Mouse (Mus musculus) embryonic facial prominence, embryonic 10.5 days (tissue): ENCODE data around the gene Cox19. TPM values are rescaled to one million over a fixed set of nuclear protein-coding genes. Genes with fewer than 3 reads are reported as not detected.
A peak's percentile ranks its signal among the peaks of the same experiment; 100 is the strongest.

Source experiments
- DNase-seq: peaks from one replicate; pipeline ENCODE4 v3.0.0-alpha.2; 2017; ENCODE audit warnings: low spot score
- H3K27ac ChIP-seq: fragments of 300-500 bp; sonication (generic); replicated peaks from 2 replicates; pipeline ENCODE4 v1.5.1; 2016; ENCODE audit warnings: mild to moderate bottlenecking
- H3K27me3 ChIP-seq: fragments of 300-500 bp; sonication (generic); replicated peaks from 2 replicates; pipeline ENCODE4 v1.6.1; 2016; ENCODE audit warnings: low read depth, mild to moderate bottlenecking; ENCODE audit not compliant: poor library complexity, severe bottlenecking
- H3K36me3 ChIP-seq: fragments of 300-500 bp; sonication (generic); replicated peaks from 2 replicates; pipeline ENCODE4 v1.6.1; 2016; ENCODE audit warnings: mild to moderate bottlenecking, moderate library complexity
- H3K4me1 ChIP-seq: fragments of 300-500 bp; sonication (generic); 2 replicates; pipeline ENCODE4 v1.6.1; 2016
- H3K4me3 ChIP-seq: fragments of 300-500 bp; sonication (generic); 2 replicates; pipeline ENCODE4 v1.5.1; 2016; ENCODE audit warnings: mild to moderate bottlenecking, moderate library complexity
- H3K9me3 ChIP-seq: fragments of 300-500 bp; sonication (generic); 2 replicates; pipeline ENCODE4 v1.6.1; 2016; ENCODE audit warnings: mild to moderate bottlenecking
- WGBS: fragments of 180-500 bp; shearing (Covaris S2); methylation state at CpG from one replicate; pipeline ENCODE4 v1.1.7; 2016; 5-methylcytosine and 5-hydroxymethylcytosine counted together
- polyA plus RNA-seq: library from polyadenylated mRNA; unstranded; fragments of >200 nt; fragmentation: Nextera tagmentation; extraction: Ambion mirVana; gene quantifications from 2 replicates; pipeline ENCODE4 v1.2.1, GENCODE M21; 2016

Gene Cox19
- polyA plus RNA-seq, 1 experiment from 2014 or later, result 122 TPM

GRCm38 (mm10) chr5:139389676-139390061, 38.5 kb upstream of the Cox19 start:
- no peak overlapping the region for H3K4me3 ChIP-seq
- no peaks in the 10 kb centered on the region for H3K9me3 ChIP-seq
- H3K4me1 ChIP-seq, result peaks cover 50% of the 10 kb centered on the region
- DNase-seq, result no peak
- 43% methylated on average over 6 of the region's 6 CpGs for WGBS
- H3K27ac ChIP-seq, result peak overlapping the region; percentile 76
- H3K27me3 ChIP-seq, result no peaks in the 10 kb centered on the region
- 0 out of 2 replicates have a peak, but pooled peaks cover 4% of the 10 kb centered on the region for H3K36me3 ChIP-seq

GRCm38 (mm10) chr5:139388694-139389675, 37.8 kb upstream of the Cox19 start:
- no peak overlapping the region for H3K4me3 ChIP-seq
- peak overlapping the region; percentile 76 for H3K27ac ChIP-seq
- H3K36me3 ChIP-seq, result 0 out of 2 replicates have a peak, but pooled peaks cover 4% of the 10 kb centered on the region
- no peaks in the 10 kb centered on the region for H3K9me3 ChIP-seq
- DNase-seq, result no peak
- H3K4me1 ChIP-seq, result peaks cover 49% of the 10 kb centered on the region
- H3K27me3 ChIP-seq, result no peaks in the 10 kb centered on the region
- 78% methylated on average over 17 of the region's 17 CpGs for WGBS

- Histone ChIP-seq H3K36me3 (0 out of 2 replicates have a peak, but pooled peaks cover 4% of the 10 kb centered on the region), H3K27me3 (no peaks in the 10 kb centered on the region), H3K4me3 (no peak overlapping the region), H3K9me3 (no peaks in the 10 kb centered on the region), H3K27ac (peak overlapping the region; percentile 63), H3K4me1 (peaks cover 51% of the 10 kb centered on the region)
- no peak for DNase-seq
- WGBS, result 72% methylated on average over 4 of the region's 4 CpGs
Measured at GRCm38 (mm10) chr5:139388195-139388570, 37.0 kb upstream of the Cox19 start.

DNA sequence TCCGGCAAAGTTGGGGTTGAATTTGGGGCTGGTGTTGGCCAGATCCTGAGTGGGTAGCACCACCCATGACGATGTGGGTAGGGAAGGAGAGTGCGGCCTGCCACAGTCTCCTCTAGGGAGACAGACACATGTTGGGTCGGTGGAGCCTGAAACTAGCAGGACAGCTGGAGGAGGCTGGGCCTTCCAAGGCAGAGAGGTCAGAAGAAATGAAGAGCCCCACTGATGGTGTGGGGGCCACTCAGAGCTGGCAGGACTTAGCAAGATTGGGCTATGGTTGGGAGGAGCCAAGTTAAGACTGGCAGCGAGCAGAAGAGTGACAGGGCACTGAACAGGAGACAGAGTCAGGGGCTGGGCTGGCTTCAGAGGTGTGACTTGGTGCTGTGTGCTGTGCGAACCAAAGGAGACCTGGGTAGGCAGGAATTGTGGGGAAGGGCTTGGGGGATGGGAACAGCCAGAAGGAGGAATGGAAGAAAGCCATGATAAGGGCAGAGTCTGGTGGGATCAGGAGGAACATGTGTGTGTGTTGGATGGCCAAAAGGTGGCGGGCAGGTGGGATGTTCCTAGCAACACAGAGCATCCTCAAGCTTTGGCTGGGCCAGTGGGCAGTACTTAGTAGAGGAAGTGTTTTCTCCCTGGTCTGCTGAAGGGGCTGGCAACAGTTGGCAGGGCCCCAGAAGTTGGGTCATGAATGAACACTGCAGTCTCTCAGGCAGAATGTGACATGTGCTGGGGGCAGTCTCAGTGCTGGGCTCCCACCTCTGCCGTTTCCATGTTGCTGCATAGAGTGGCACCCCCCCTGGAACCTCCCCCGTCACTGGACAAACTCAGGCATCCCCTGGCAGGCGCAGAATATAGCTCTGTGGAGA, 36.3 kb upstream of the Cox19 start:
- Histone ChIP-seq H3K4me1 (peaks cover 55% of the 10 kb centered on the region), H3K36me3 (0 out of 2 replicates have a peak, but pooled peaks cover 1% of the 10 kb centered on the region), H3K4me3 (no peak overlapping the region), H3K27me3 (no peaks in the 10 kb centered on the region), H3K9me3 (no peaks in the 10 kb centered on the region), H3K27ac (peak overlapping the region; percentile 63)
- DNase-seq, result no peak
- 85% methylated on average over 10 of the region's 10 CpGs for WGBS

GRCm38 (mm10) chr5:139386047-139386446, 34.8 kb upstream of the Cox19 start:
- H3K27me3 ChIP-seq, result peaks cover 5% of the 10 kb centered on the region; the same call in 1 of the 2 replicates
- H3K4me1 ChIP-seq, result peaks cover 62% of the 10 kb centered on the region
- 88% methylated on average over 5 of the region's 5 CpGs for WGBS
- no peak overlapping the region for H3K4me3 ChIP-seq
- no peak for DNase-seq
- no peaks in the 10 kb centered on the region for H3K36me3 ChIP-seq
- no peak overlapping the region for H3K27ac ChIP-seq
- no peaks in the 10 kb centered on the region for H3K9me3 ChIP-seq

- Histone ChIP-seq H3K27me3 (peaks cover 5% of the 10 kb centered on the region; the same call in 1 of the 2 replicates), H3K4me3 (no peak overlapping the region), H3K4me1 (peaks cover 65% of the 10 kb centered on the region), H3K27ac (peak overlapping the region; percentile 51; the same call in 1 of the 2 replicates), H3K9me3 (no peaks in the 10 kb centered on the region), H3K36me3 (no peaks in the 10 kb centered on the region)
- DNase-seq, result no peak
- 77% methylated on average over 10 of the region's 10 CpGs for WGBS
Measured at GRCm38 (mm10) chr5:139384531-139384930, 33.3 kb upstream of the Cox19 start.

- Histone ChIP-seq H3K9me3 (no peaks in the 10 kb centered on the region), H3K4me3 (no peak overlapping the region), H3K4me1 (peaks cover 65% of the 10 kb centered on the region), H3K27ac (no peak overlapping the region), H3K27me3 (peaks cover 5% of the 10 kb centered on the region; the same call in 1 of the 2 replicates), H3K36me3 (no peaks in the 10 kb centered on the region)
- WGBS, result 84% methylated on average over 9 of the region's 9 CpGs
- DNase-seq, result no peak
Measured at GRCm38 (mm10) chr5:139383234-139383633, 32.0 kb upstream of the Cox19 start.

DNA sequence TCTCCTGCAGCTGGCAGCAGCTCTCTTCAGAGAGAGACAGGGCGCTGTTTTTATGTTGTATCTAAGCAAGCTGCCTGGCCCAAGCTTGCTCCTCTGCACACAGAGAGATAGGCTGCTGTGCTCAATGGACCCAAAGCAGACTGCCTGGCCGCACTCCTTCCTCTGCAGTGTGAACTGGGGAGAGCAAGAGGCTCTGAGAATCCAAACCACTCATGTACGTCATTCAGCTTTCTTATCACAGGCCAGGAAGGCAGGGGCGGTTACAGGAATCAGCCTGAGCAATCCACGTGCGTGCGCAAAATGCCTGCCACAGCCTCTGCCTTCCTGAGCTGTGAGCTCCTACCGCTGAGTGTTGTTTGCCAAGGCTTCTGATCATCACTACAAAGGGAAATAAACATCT, 31.5 kb upstream of the Cox19 start:
- H3K4me1 ChIP-seq, result peaks cover 65% of the 10 kb centered on the region
- WGBS, result 83% methylated on average over 8 of the region's 8 CpGs

DNA sequence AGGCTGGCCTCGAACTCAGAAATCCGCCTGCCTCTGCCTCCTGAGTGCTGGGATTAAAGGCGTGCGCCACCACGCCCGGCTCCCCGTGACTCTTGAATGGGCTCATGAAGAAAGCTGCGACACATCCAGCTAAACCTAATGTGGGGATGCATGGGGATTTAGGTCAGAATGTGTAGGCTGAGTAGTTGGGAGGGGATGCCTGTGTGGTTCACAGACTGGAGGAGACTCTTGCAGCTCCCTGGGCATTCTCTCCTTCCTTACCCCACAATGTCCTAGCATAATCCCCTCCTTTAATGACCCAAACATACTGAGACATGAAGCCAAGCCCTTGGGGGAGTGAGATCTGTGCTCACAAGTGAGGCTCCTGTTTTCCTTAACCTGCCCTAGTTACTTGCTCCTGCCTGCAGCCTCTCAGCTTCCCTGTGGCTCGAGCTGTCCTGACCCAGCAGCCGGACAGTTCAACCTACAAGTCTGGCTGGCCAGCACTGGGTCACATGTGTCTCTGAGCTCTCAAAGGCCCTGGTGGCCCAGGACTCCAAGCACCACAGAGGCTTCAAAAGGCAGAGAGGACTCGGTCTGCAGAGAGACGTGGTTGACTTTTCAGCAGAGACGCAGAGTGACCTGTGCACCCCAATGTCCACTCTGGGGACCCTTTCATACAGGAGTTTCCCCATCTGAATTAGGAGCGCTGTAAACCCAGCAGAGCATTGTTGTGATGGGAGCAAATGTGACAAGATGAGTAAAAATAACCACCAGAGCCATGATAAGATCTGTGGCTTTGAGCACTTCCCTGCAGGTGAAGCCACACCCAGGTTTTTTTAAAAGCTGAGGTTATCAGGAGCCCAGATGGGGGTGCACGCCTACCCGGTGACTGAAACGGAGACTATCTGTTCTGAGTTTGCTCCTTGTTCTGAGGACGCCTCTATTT, 30.6 kb upstream of the Cox19 start:
- Histone ChIP-seq H3K36me3 (no peaks in the 10 kb centered on the region), H3K9me3 (no peaks in the 10 kb centered on the region), H3K4me1 (peaks cover 66% of the 10 kb centered on the region), H3K27ac (peak overlapping the region; percentile 57; the same call in 1 of the 2 replicates), H3K4me3 (peak overlapping the region; percentile 31; the same call in 1 of the 2 replicates), H3K27me3 (peaks cover 5% of the 10 kb centered on the region; the same call in 1 of the 2 replicates)
- no peak for DNase-seq
- WGBS, result 82% methylated on average over 18 of the region's 18 CpGs

More for the DNA sequence above, 31.5 kb upstream of the Cox19 start:
- no peak for DNase-seq
- peaks cover 5% of the 10 kb centered on the region; the same call in 1 of the 2 replicates for H3K27me3 ChIP-seq
- no peaks in the 10 kb centered on the region for H3K36me3 ChIP-seq
- H3K9me3 ChIP-seq, result no peaks in the 10 kb centered on the region
- peak overlapping the region; percentile 49 for H3K27ac ChIP-seq
- H3K4me3 ChIP-seq, result no peak overlapping the region

DNA sequence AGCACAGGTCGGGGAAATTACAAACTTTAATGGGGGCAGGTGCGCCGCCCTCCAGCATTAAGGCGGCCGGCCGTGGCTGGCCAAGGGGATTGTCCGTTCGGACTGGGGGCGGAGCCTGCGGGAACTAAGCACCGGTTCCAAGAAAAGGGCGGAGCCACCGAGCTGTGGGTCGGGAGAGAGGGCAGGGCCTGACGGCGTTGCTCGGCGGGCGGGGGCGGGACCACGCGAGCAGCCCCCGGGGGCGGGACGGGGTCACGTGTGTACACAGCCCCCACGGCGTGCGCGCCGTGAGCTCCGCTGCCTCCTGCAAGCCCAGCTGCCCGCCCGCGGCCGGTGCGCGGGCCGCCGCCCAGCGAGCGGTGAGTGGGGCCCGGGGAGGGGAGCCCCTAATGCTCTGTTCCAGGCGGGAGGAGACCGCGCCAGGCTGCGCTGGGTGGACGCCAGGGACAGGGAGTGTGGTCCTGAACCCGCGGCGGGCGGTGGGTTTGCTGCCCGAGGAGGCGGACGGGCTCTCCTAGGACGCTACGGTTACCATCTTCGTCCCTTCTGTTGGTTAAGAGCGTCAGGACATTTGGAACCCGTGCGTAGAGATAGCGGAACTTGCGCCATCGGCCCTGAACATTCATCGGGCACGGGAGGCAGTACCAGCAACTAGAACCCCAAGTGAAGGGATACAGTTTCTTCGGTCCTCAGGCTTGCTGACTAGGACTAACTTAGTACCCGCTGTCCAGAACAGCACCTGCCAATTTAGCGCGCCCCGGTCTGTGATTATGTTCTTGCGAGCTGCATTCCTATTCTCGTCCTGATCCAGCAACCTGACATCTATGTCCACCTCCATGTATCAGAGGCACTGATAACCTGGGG, 29.4 kb upstream of the Cox19 start:
- no peaks in the 10 kb centered on the region for H3K9me3 ChIP-seq
- H3K36me3 ChIP-seq, result no peaks in the 10 kb centered on the region
- DNase-seq, result peak; percentile 91
- WGBS, result 2% methylated on average over 73 of the region's 73 CpGs
- H3K4me3 ChIP-seq, result peak overlapping the region; percentile 83
- peak overlapping the region; percentile 83 for H3K27ac ChIP-seq
- H3K27me3 ChIP-seq, result peaks cover 5% of the 10 kb centered on the region; the same call in 1 of the 2 replicates
- peaks cover 66% of the 10 kb centered on the region for H3K4me1 ChIP-seq
